In the genomic region with DNA sequence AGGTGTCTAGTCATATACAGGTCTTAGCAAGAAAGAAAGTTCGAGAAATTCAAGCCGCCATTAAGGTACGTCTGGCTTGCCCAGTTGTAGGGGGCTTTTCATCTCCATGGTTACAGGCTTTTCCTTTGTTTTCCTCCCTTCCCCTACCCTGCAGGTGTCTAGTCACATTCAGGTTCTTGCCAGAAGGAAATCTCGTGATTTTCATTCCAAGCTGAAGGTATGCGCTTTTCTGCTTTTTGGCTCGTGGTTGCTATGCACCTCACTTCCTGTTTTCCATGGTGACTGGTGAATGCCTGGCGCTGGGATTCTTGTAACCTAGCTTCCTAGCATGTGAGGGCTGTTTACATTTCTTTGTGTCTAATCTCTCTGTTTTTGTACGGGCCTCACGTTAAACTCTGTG, we compare ENCODE assay signal across 9 mouse cellular contexts.
DNase-seq lines count a peak whose midpoint lies in the region; ATAC-seq and TF ChIP-seq lines count a peak whose summit lies in the region.
"Had no signal": no experiment of that assay in that cellular context is flagged by ENCODE, and none has a peak within 500 bp of the region (broad histone marks: within the 10 kb centered on the region; RNA-seq: fewer than 3 reads in every experiment).

No protein-coding gene starts in this region.

- H3K4me2 ChIP-seq in hindbrain, embryonic 11.5 days (replicated peaks; ENCODE audit: low read depth, low read length): peak overlapping the region; percentile 8; the same call in 1 of the 2 replicates
- peak overlapping the region; percentile 42 for H3K4me2 ChIP-seq in midbrain, embryonic 12.5 days (replicated peaks)

- H3K9ac ChIP-seq in hindbrain, embryonic 11.5 days (ENCODE audit: low read depth, low read length): no peak overlapping the region
- no peak overlapping the region; the same call in 1 of the 2 replicates for H3K9ac ChIP-seq in midbrain, embryonic 12.5 days (replicated peaks)

- no peak for DNase-seq in layer of hippocampus, adult 2 months (ENCODE audit: low spot score in 2 of 2)
- DNase-seq in layer of hippocampus, adult 11-12 months (ENCODE audit: low spot score): no peak
- DNase-seq in embryo, embryonic 10.5 days (ENCODE audit: low spot score): peak; percentile 83
- peak; percentile 70 for DNase-seq in hindbrain, embryonic 11.5 days (ENCODE audit: low spot score)
- no peak for DNase-seq in spleen, adult 18-20 months
- DNase-seq in layer of hippocampus, postnatal 25 days (ENCODE audit: extremely low spot score in 1 of 2, low spot score in 1 of 2): no peak
- DNase-seq in adrenal gland, postnatal 36 days: no peak

- H3K27me3 ChIP-seq in hindbrain, embryonic 11.5 days (ENCODE audit: control insufficient read depth, insufficient read depth, low read length): no peaks in the 10 kb centered on the region
- H3K27me3 ChIP-seq in midbrain, embryonic 12.5 days: peaks cover 9% of the 10 kb centered on the region; the same call in 1 of the 2 replicates

- H3K4me3 ChIP-seq in layer of hippocampus, adult 2 months: peak overlapping the region; percentile 52
- no peak overlapping the region for H3K4me3 ChIP-seq in hindbrain, embryonic 11.5 days (ENCODE audit: low read depth, low read length)
- peak overlapping the region; percentile 18; the same call in 1 of the 2 replicates for H3K4me3 ChIP-seq in midbrain, embryonic 12.5 days

- peak overlapping the region; percentile 89 for H3K27ac ChIP-seq in layer of hippocampus, adult 2 months
- no peak overlapping the region for H3K27ac ChIP-seq in hindbrain, embryonic 11.5 days (ENCODE audit: low read depth, low read length)
- H3K27ac ChIP-seq in midbrain, embryonic 12.5 days (replicated peaks): peak overlapping the region; percentile 54
- H3K27ac ChIP-seq: macrophage had no signal

- no peaks in the 10 kb centered on the region for H3K36me3 ChIP-seq in hindbrain, embryonic 11.5 days (ENCODE audit: control insufficient read depth, insufficient read depth, low read length)
- H3K36me3 ChIP-seq in midbrain, embryonic 12.5 days: no peaks in the 10 kb centered on the region

- TF ChIP-seq CTCF in layer of hippocampus, adult 2 months (conservative IDR thresholded peaks at IDR 0.05): no peak

- peaks cover 5% of the 10 kb centered on the region for H3K9me3 ChIP-seq in hindbrain, embryonic 11.5 days (ENCODE audit: control insufficient read depth, low read length)
- H3K9me3 ChIP-seq in midbrain, embryonic 12.5 days: 0 out of 2 replicates have a peak, but pooled peaks cover 4% of the 10 kb centered on the region

- WGBS in hindbrain, embryonic 11.5 days: 9% methylated on average over 9 of the region's 9 CpGs
- 3% methylated on average over 9 of the region's 9 CpGs for WGBS in midbrain, embryonic 12.5 days

- ATAC-seq in hindbrain, embryonic 11.5 days (ENCODE audit: low FRiP score): peak; percentile 70; the same call in 1 of the 2 replicates
- peak; percentile 50 for ATAC-seq in midbrain, embryonic 12.5 days (ENCODE audit: low FRiP score, low read depth)

- H3K4me1 ChIP-seq in hindbrain, embryonic 11.5 days (replicated peaks; ENCODE audit: control insufficient read depth, insufficient read depth, low read length): peaks cover 8% of the 10 kb centered on the region
- H3K4me1 ChIP-seq in midbrain, embryonic 12.5 days: peaks cover 37% of the 10 kb centered on the region

Comparison
In these comparisons a context has a peak if more than half of its experiments do, and no peak if none do; other contexts are left out.
1. DNase-seq: peak in embryo, embryonic 10.5 days (single experiment) and hindbrain, embryonic 11.5 days (single experiment); none in layer of hippocampus, adult 2 months (0 of 2), layer of hippocampus, adult 11-12 months (single experiment), spleen, adult 18-20 months (0 of 2), layer of hippocampus, postnatal 25 days (0 of 2) and adrenal gland, postnatal 36 days (0 of 2).